ENCODE assay signal across 9 mouse cellular contexts in genomic region chr3:94822082-94822481, GRCm38 (mm10). TPM values are rescaled to one million over a fixed set of nuclear protein-coding genes. Genes with fewer than 3 reads are reported as not detected.
A peak's percentile ranks its signal among the peaks of the same experiment; 100 is the strongest.
DNase-seq lines count a peak whose midpoint lies in the region; ATAC-seq and TF ChIP-seq lines count a peak whose summit lies in the region.
"Had no signal": no experiment of that assay in that cellular context is flagged by ENCODE, and none has a peak within 500 bp of the region (broad histone marks: within the 10 kb centered on the region; RNA-seq: fewer than 3 reads in every experiment).

No protein-coding gene starts in this region.

- peak overlapping the region; percentile 81 for H3K4me3 ChIP-seq in cerebellum, adult 2 months (replicated peaks; ENCODE audit: insufficient read depth, low read depth, low read length)
- peak overlapping the region; percentile 67; the same call in 1 of the 2 replicates for H3K4me3 ChIP-seq in lung, postnatal 0 days (ENCODE audit: low read depth, low read length)
- H3K4me3 ChIP-seq in liver, embryonic 13.5 days (replicated peaks): peak overlapping the region; percentile 63; the same call in 1 of the 2 replicates
- peak overlapping the region; percentile 58; the same call in 1 of the 2 replicates for H3K4me3 ChIP-seq in stomach, embryonic 16.5 days (replicated peaks; ENCODE audit: low read length)

- 62% methylated on average over 4 of the region's 4 CpGs for WGBS in cerebellum, adult 2 months
- 80% methylated on average over 4 of the region's 4 CpGs for WGBS in lung, postnatal 0 days
- 74% methylated on average over 4 of the region's 4 CpGs for WGBS in liver, embryonic 13.5 days (ENCODE audit: insufficient replicate concordance)
- WGBS in stomach, embryonic 16.5 days: 73% methylated on average over 4 of the region's 4 CpGs

- TF ChIP-seq EP300 in lung, postnatal 0 days (IDR thresholded peaks at IDR 0.05): no peak

- no peak for DNase-seq in cerebellum, adult 2 months
- no peak for DNase-seq in lung, postnatal 0 days (ENCODE audit: low spot score)
- DNase-seq in lung, postnatal 14 days: no peak
- no peak for DNase-seq in liver, embryonic 13.5 days
- DNase-seq in layer of hippocampus, adult 9-11 months: no peak
- DNase-seq: thymus, adult 2 months had no signal

- ATAC-seq in cerebellum, adult (ENCODE audit: insufficient number of reproducible peaks, low FRiP score, low TSS enrichment): no peak
- ATAC-seq in lung, postnatal 0 days: no peak
- ATAC-seq in liver, embryonic 13.5 days (ENCODE audit: low read depth): no peak
- ATAC-seq in stomach, embryonic 16.5 days (ENCODE audit: insufficient read depth, low FRiP score): no peak
- ATAC-seq in CD4-positive, CD25-positive, alpha-beta regulatory T cell, adult 4 months: no peak

- H3K4me1 ChIP-seq in cerebellum, adult 2 months (ENCODE audit: control insufficient read depth, insufficient read depth, low read length): no peaks in the 10 kb centered on the region
- H3K4me1 ChIP-seq in lung, postnatal 0 days (ENCODE audit: insufficient read depth, low read depth, low read length): no peaks in the 10 kb centered on the region
- peaks cover 5% of the 10 kb centered on the region for H3K4me1 ChIP-seq in liver, embryonic 13.5 days (replicated peaks)
- H3K4me1 ChIP-seq in stomach, embryonic 16.5 days (ENCODE audit: control insufficient read depth, insufficient read depth, low read length): no peaks in the 10 kb centered on the region

- no peak for TF ChIP-seq CTCF in cerebellum, adult 2 months (IDR thresholded peaks at IDR 0.05; ENCODE audit: borderline replicate concordance, insufficient read depth, low read depth, low read length)
- no peak for TF ChIP-seq CTCF in lung, postnatal 0 days (IDR thresholded peaks at IDR 0.05)

- H3K9ac ChIP-seq in lung, postnatal 0 days (replicated peaks; ENCODE audit: low read depth): peak overlapping the region; percentile 73; the same call in 1 of the 2 replicates
- H3K9ac ChIP-seq in liver, embryonic 13.5 days: no peak overlapping the region
- no peak overlapping the region for H3K9ac ChIP-seq in stomach, embryonic 16.5 days (ENCODE audit: low read length)

- H3K36me3 ChIP-seq in lung, postnatal 0 days (ENCODE audit: insufficient read depth, low read length): no peaks in the 10 kb centered on the region
- no peaks in the 10 kb centered on the region for H3K36me3 ChIP-seq in liver, embryonic 13.5 days
- no peaks in the 10 kb centered on the region for H3K36me3 ChIP-seq in stomach, embryonic 16.5 days (ENCODE audit: control insufficient read depth, insufficient read depth, low read length)

- TF ChIP-seq POLR2A in cerebellum, adult 2 months (IDR thresholded peaks at IDR 0.05; ENCODE audit: borderline replicate concordance, insufficient read depth, low read length): no peak

- H3K27ac ChIP-seq in cerebellum, adult 2 months (ENCODE audit: insufficient read depth, low read length): peak overlapping the region; percentile 46; the same call in 1 of the 2 replicates
- no peak overlapping the region for H3K27ac ChIP-seq in lung, postnatal 0 days (ENCODE audit: low read length)
- no peak overlapping the region for H3K27ac ChIP-seq in liver, embryonic 13.5 days
- H3K27ac ChIP-seq in stomach, embryonic 16.5 days (ENCODE audit: low read length): no peak overlapping the region

- H3K9me3 ChIP-seq in lung, postnatal 0 days (ENCODE audit: low read length): no peaks in the 10 kb centered on the region
- no peaks in the 10 kb centered on the region for H3K9me3 ChIP-seq in liver, embryonic 13.5 days (replicated peaks)
- H3K9me3 ChIP-seq in stomach, embryonic 16.5 days (replicated peaks; ENCODE audit: control insufficient read depth, low read length): no peaks in the 10 kb centered on the region; the same call in 1 of the 2 replicates

- H3K4me2 ChIP-seq in lung, postnatal 0 days (replicated peaks; ENCODE audit: low read depth, low read length): peak overlapping the region; percentile 77
- H3K4me2 ChIP-seq in liver, embryonic 13.5 days: peak overlapping the region; percentile 76
- peak overlapping the region; percentile 56 for H3K4me2 ChIP-seq in stomach, embryonic 16.5 days (ENCODE audit: low read depth, low read length)

- H3K27me3 ChIP-seq in cerebellum, adult 2 months (ENCODE audit: control insufficient read depth, insufficient read depth, low read length): no peaks in the 10 kb centered on the region
- no peaks in the 10 kb centered on the region for H3K27me3 ChIP-seq in lung, postnatal 0 days (replicated peaks; ENCODE audit: insufficient read depth, low read length)
- no peaks in the 10 kb centered on the region for H3K27me3 ChIP-seq in liver, embryonic 13.5 days
- no peaks in the 10 kb centered on the region for H3K27me3 ChIP-seq in stomach, embryonic 16.5 days (ENCODE audit: control insufficient read depth, insufficient read depth, low read length)

RNA-seq across cellular contexts. Expression of gene Pogz, which starts 15.3 kb away (rescaled TPM):
- 45.3 and 46.2 TPM in 2 replicates for polyA plus RNA-seq in cerebellum, adult 2 months (2012; rRNA removed)
- polyA plus RNA-seq in lung, postnatal 0 days (2015; fragmentation: Nextera tagmentation; extraction: Ambion mirVana): 6.8 and 8.1 TPM in 2 replicates
- polyA plus RNA-seq in liver, embryonic 13.5 days (2015; fragmentation: Nextera tagmentation; extraction: Ambion mirVana): 2.4 and 2.9 TPM in 2 replicates
- polyA plus RNA-seq in stomach, embryonic 16.5 days (2015; fragmentation: Nextera tagmentation; extraction: Ambion mirVana): 12.4 and 13.6 TPM in 2 replicates
- polyA plus RNA-seq in CD4-positive, CD25-positive, alpha-beta regulatory T cell, adult 4 months (2017; shearing (Covaris generic)): 10 to 100 TPM; 21.3 to 22.0 TPM

RNA-seq across cellular contexts. Expression of gene Cgn, which starts 35.8 kb away (rescaled TPM):
- 5.3 and 5.7 TPM in 2 replicates for polyA plus RNA-seq in cerebellum, adult 2 months (2012; rRNA removed)
- 29.6 and 37.6 TPM in 2 replicates for polyA plus RNA-seq in lung, postnatal 0 days (2015; fragmentation: Nextera tagmentation; extraction: Ambion mirVana)
- polyA plus RNA-seq in liver, embryonic 13.5 days (2015; fragmentation: Nextera tagmentation; extraction: Ambion mirVana): 7.2 and 8.3 TPM in 2 replicates
- polyA plus RNA-seq in stomach, embryonic 16.5 days (2015; fragmentation: Nextera tagmentation; extraction: Ambion mirVana): 47.9 and 54.0 TPM in 2 replicates
- polyA plus RNA-seq in CD4-positive, CD25-positive, alpha-beta regulatory T cell, adult 4 months (2017; shearing (Covaris generic)): under 1 TPM in 1 of 2 experiments, not detected in 1; 0.26 TPM
